10 mouse cellular contexts compared by ENCODE assay signal in the genomic region with DNA sequence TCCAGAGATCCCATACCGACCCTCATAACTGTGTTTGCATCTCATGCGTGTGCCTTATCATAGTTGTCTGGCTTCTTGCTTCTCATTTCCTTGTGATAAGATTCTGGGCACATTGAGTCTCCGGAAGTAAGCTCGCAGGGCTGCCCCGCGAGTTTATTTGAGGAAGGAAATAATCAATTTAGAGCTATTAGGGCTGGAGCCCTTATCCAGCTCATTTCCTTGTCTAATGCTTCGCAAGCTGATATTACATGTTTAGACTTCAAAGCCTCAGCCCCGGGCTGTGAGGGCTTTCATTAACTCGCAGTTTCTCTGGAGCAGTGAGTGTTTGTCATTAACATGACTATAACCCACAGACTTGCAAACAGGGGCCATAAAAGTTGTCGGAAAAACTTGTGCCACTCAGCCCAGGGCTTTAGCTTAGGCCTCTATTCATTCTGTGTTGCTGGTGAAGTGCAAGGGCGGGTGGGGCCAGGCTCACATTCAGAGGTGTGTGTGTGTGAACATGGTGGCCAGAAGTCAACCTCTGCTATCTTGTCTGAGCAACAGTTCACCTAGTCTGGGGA.
DNase-seq lines count a peak whose midpoint lies in the region; ATAC-seq lines count a peak whose summit lies in the region.
"Had no signal": no experiment of that assay in that cellular context is flagged by ENCODE, and none has a peak within 500 bp of the region (broad histone marks: within the 10 kb centered on the region; RNA-seq: fewer than 3 reads in every experiment).

No protein-coding gene starts in this region.

- no peak overlapping the region for H3K4me2 ChIP-seq in lung, embryonic 15.5 days
- H3K4me2 ChIP-seq: midbrain, embryonic 12.5 days had no signal

- H3K4me1 ChIP-seq in lung, embryonic 15.5 days = peaks cover 34% of the 10 kb centered on the region

- WGBS in lung, embryonic 15.5 days = 24% methylated on average over 11 of the region's 11 CpGs

- no peaks in the 10 kb centered on the region for H3K36me3 ChIP-seq in lung, embryonic 15.5 days
- H3K36me3 ChIP-seq: midbrain, embryonic 12.5 days had no signal

- no peak for ATAC-seq in CD4-positive, CD25-positive, alpha-beta regulatory T cell, adult 4 months
- ATAC-seq in lung, embryonic 15.5 days (ENCODE audit: borderline replicate concordance, extremely low read depth, low FRiP score, low TSS enrichment) = no peak

- H3K27ac ChIP-seq in lung, embryonic 15.5 days = peak overlapping the region; percentile 46
- H3K27ac ChIP-seq: midbrain, embryonic 12.5 days had no signal

- H3K27me3 ChIP-seq in lung, embryonic 15.5 days = no peaks in the 10 kb centered on the region

- no peaks in the 10 kb centered on the region for H3K9me3 ChIP-seq in lung, embryonic 15.5 days
- H3K9me3 ChIP-seq: midbrain, embryonic 12.5 days had no signal

- peak; percentile 27 for DNase-seq in CD4-positive, CD25-positive, alpha-beta regulatory T cell, adult 2 months (ENCODE audit: low read depth, low spot score)
- DNase-seq in ES-CJ7 (ENCODE audit: low read depth, low spot score) = peak; percentile 86
- DNase-seq in kidney, adult 8-10 months = peak; percentile 19
- DNase-seq in left cerebral cortex, adult 9 months (ENCODE audit: low spot score in 2 of 2) = no peak
- no peak for DNase-seq in left cerebral cortex, postnatal 36 days (ENCODE audit: low spot score in 2 of 2)
- DNase-seq in thymus, postnatal 4 days = no peak
- DNase-seq: gastrocnemius, postnatal 14 days had no signal

- H3K9ac ChIP-seq in lung, embryonic 15.5 days = no peak overlapping the region
- H3K9ac ChIP-seq: midbrain, embryonic 12.5 days had no signal

- intact Hi-C loops in left cerebral cortex, postnatal 36 days (cut with DNase I) = no loop called here

- H3K4me3 ChIP-seq in lung, embryonic 15.5 days = no peak overlapping the region
- H3K4me3 ChIP-seq: midbrain, embryonic 12.5 days had no signal

Comparison
In these comparisons a context has a peak if more than half of its experiments do, and no peak if none do; other contexts are left out.
1. DNase-seq: peak in CD4-positive, CD25-positive, alpha-beta regulatory T cell, adult 2 months (single experiment), ES-CJ7 (single experiment) and kidney, adult 8-10 months (2 of 2); none in left cerebral cortex, adult 9 months (0 of 2), left cerebral cortex, postnatal 36 days (0 of 2) and thymus, postnatal 4 days (single experiment).